In the genomic region with DNA sequence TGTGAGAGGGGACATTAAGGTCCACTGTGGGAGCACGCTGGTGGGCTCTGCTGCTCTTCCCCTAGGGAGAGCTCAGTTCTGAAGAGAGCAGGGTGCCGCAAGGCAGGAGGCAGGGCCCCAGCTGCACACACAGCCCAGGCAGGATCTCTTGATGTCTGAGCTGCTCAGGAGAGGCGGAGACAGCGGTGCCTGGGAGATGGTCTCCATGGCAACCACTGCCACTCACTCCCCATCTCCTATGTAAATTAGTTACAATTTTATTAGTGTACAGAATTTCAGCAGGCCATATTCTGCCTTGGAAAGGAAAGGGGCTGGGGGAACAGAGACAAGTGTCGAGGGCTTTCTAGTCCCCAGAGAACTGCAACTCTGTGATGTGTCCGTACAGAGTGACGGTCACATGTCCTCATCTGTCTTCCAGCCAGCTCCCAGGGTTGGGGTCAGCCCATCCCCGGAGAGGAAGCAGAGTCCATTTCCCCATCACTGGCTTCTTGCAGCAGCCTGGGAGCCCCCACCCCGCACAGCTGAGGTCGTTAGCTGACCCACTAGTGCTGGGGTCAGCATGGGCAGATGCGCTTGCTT, we compare ENCODE assay signal across 8 mouse cellular contexts. TPM values are rescaled to one million over a fixed set of nuclear protein-coding genes. Genes with fewer than 3 reads are reported as not detected.
DNase-seq lines count a peak whose midpoint lies in the region; ATAC-seq and TF ChIP-seq lines count a peak whose summit lies in the region.

No protein-coding gene starts in this region.

- WGBS in forebrain, embryonic 15.5 days = 5% methylated on average over 11 of the region's 11 CpGs
- WGBS in midbrain, embryonic 16.5 days = 3% methylated on average over 11 of the region's 11 CpGs

- intact Hi-C loops in left cerebral cortex, adult 2 months (cut with DNase I) = no loop called here

- peak overlapping the region; percentile 99 for H3K27ac ChIP-seq in forebrain, embryonic 15.5 days (replicated peaks)
- peak overlapping the region; percentile 98 for H3K27ac ChIP-seq in left cerebral cortex, adult 2 months
- peak overlapping the region; percentile 99 for H3K27ac ChIP-seq in midbrain, embryonic 16.5 days (ENCODE audit: low read length)

- peaks cover 67% of the 10 kb centered on the region for H3K4me1 ChIP-seq in forebrain, embryonic 15.5 days
- peaks cover 66% of the 10 kb centered on the region for H3K4me1 ChIP-seq in midbrain, embryonic 16.5 days (ENCODE audit: control insufficient read depth, insufficient read depth, low read length)

- H3K4me2 ChIP-seq in forebrain, embryonic 15.5 days (replicated peaks) = peak overlapping the region; percentile 41
- peak overlapping the region; percentile 37 for H3K4me2 ChIP-seq in midbrain, embryonic 16.5 days (ENCODE audit: low read length)

- H3K4me3 ChIP-seq in forebrain, embryonic 15.5 days = 0 out of 2 replicates have a peak overlapping the region, but pooled peaks have one; percentile 4
- no peak overlapping the region for H3K4me3 ChIP-seq in left cerebral cortex, adult 2 months
- H3K4me3 ChIP-seq in midbrain, embryonic 16.5 days (ENCODE audit: low read depth, low read length) = no peak overlapping the region

- H3K9ac ChIP-seq in forebrain, embryonic 15.5 days (replicated peaks) = peak overlapping the region; percentile 51
- peak overlapping the region; percentile 62 for H3K9ac ChIP-seq in midbrain, embryonic 16.5 days (ENCODE audit: low read depth, low read length)

- H3K36me3 ChIP-seq in forebrain, embryonic 15.5 days = no peaks in the 10 kb centered on the region
- H3K36me3 ChIP-seq in midbrain, embryonic 16.5 days (ENCODE audit: control insufficient read depth, insufficient read depth, low read length) = no peaks in the 10 kb centered on the region

- peak; percentile 59 for DNase-seq in ovary, adult 18-20 months (ENCODE audit: low spot score)
- no peak for DNase-seq in ovary, postnatal 14 days (ENCODE audit: low spot score)
- peak; percentile 74 to 85 for DNase-seq in left cerebral cortex, adult 2 months (ENCODE audit: extremely low spot score in 1 of 2, low spot score in 2 of 2)
- DNase-seq in thymus, postnatal 14 days = peak; percentile 85
- DNase-seq in urinary bladder, postnatal 25 days (ENCODE audit: low spot score) = no peak

- no peaks in the 10 kb centered on the region for H3K27me3 ChIP-seq in forebrain, embryonic 15.5 days
- no peaks in the 10 kb centered on the region for H3K27me3 ChIP-seq in midbrain, embryonic 16.5 days (ENCODE audit: control insufficient read depth, insufficient read depth, low read depth, low read length)

- H3K9me3 ChIP-seq in forebrain, embryonic 15.5 days = no peaks in the 10 kb centered on the region
- no peaks in the 10 kb centered on the region for H3K9me3 ChIP-seq in midbrain, embryonic 16.5 days (replicated peaks; ENCODE audit: control insufficient read depth, low read length, poor library complexity, severe bottlenecking)

- peak; percentile 96 for ATAC-seq in forebrain, embryonic 15.5 days (replicated peaks)
- ATAC-seq in inflammation-experienced regulatory T-cells, adult 6 months = peak; percentile 94
- ATAC-seq in midbrain, embryonic 16.5 days = peak; percentile 95

- no peak for TF ChIP-seq CTCF in left cerebral cortex, adult 2 months (IDR thresholded peaks at IDR 0.05)

RNA-seq across cellular contexts. Expression of a gene that starts 52.6 kb away (rescaled TPM):
- 0.63 and 1.4 TPM in 2 replicates for polyA plus RNA-seq in forebrain, embryonic 15.5 days (2015; fragmentation: Nextera tagmentation; extraction: Ambion mirVana)
- 1 to 10 TPM; 3.0 to 8.3 (median 4.3) TPM for polyA plus RNA-seq in inflammation-experienced regulatory T-cells, adult 6 months (2017; shearing (Covaris generic))
- total RNA-seq in left cerebral cortex, adult 2 months (2021) = 1 to 10 TPM; 2.8 to 5.7 TPM
- 0.62 TPM in 2 replicates for polyA plus RNA-seq in midbrain, embryonic 16.5 days (2015; fragmentation: Nextera tagmentation; extraction: Ambion mirVana)

Comparison
In these comparisons a context has a peak if more than half of its experiments do, and no peak if none do; other contexts are left out.
1. DNase-seq: peak in ovary, adult 18-20 months (single experiment), left cerebral cortex, adult 2 months (2 of 2) and thymus, postnatal 14 days (single experiment); none in ovary, postnatal 14 days (single experiment) and urinary bladder, postnatal 25 days (single experiment).
2. Peak in every context shown above with its lines, with median percentiles within 50 percentile points of each other: ATAC-seq and H3K27ac ChIP-seq.